Mouse (Mus musculus) layer of hippocampus, postnatal 36 days (tissue): ENCODE results near the gene Tcl1b3. TPM values are rescaled to one million over a fixed set of nuclear protein-coding genes. Genes with fewer than 3 reads are reported as not detected.

Experiments
- DNase-seq, 2 experiments: peaks; one replicate each; pipeline ENCODE4 v3.0.0; 2022
- total RNA-seq, 2 experiments: library from RNA; stranded (reverse); gene quantifications; 2 replicates each; pipeline ENCODE4 v1.2.3; 2021

Gene Tcl1b3
- total RNA-seq, 2 experiments from 2014 or later, result not detected

DNA sequence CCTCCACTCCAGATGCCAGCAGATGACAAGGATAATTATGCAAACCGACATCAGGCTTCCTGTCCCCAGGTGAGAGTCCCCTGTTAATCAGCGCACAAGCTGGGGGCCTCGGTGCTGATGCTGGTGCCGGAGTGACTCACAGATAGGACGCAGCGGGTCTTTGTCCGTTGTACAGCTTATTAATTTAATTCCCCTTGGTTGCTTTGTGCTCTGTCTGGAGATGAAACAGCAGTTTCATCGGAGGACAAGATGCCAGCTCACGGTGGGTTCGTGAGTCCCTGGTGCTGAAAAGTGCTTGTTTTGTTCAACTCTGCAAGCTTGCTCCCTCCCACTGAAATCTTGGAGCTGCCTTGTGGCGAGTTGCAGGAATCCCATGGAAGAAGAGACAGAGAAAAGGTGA, 43.5 kb downstream of the Tcl1b3 start:
- no peak for DNase-seq

DNA sequence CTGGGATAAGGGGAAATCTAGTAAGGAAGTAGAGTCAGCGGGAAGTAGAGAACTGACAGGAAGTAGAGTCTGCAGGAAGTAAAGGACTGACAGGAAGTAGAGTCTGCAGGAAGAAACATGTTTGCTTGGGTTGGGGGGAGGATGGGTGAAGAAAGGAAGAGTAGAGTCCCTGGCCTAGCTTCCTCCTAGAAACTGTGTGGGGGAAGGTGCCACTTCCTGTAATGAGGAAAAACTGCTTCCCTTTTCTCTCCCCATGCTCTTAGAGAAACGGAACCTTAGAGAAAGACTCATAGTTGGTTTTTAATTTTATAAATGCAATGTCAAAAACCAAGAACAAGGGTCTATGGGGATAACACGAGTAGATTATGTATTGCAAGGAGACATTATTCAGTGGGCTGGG, 44.2 kb downstream of the Tcl1b3 start:
- DNase-seq, result no peak

DNA sequence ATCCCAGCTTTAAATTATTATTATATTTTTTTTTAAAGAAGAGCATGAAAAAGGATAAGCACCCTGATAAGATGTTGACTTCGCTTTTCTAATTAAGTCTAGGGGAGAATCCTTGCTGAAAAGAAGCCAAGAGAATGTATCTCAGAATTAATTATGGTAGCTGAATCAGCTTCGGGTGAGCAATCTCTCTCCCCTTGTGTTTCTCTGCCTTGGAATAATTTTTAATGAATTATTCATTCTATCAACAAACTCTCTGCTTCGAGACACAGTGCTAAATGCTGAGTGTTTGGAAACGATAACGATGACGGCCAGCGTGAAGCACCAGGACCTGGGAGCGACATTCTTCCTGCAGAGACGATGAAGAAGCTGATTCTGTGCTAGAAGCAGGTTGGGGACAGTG, 48.2 kb downstream of the Tcl1b3 start:
- no peak for DNase-seq

Other genes with a start within 250 kb of the Tcl1b3 start
- gene Syne3, start 181.2 kb upstream of the Tcl1b3 start, total RNA-seq, result 1 to 10 TPM; 1.3 to 2.0 TPM
- gene Glrx5, start 158.4 kb upstream of the Tcl1b3 start, total RNA-seq, result 10 to 100 TPM; 45.6 to 45.9 TPM
- gene Tcl1b2, start 45.0 kb upstream of the Tcl1b3 start, total RNA-seq, result not detected
- not detected for gene Tcl1b1, start 31.4 kb upstream of the Tcl1b3 start, total RNA-seq
- not detected for gene Tcl1b5, start 14.7 kb upstream of the Tcl1b3 start, total RNA-seq
- gene Tcl1b4, start 10.9 kb downstream of the Tcl1b3 start, total RNA-seq, result not detected
- not detected for gene Tcl1, start 31.8 kb downstream of the Tcl1b3 start, total RNA-seq
- 10 to 100 TPM; 17.2 to 19.7 TPM for gene Tunar, start 142.8 kb downstream of the Tcl1b3 start, total RNA-seq